Mouse (Mus musculus) frontal cortex, postnatal 14 days (tissue): ENCODE results near the gene Hivep3.

Experiments
- DNase-seq, 2 experiments: peaks; one replicate each; pipeline ENCODE4 v3.0.0; 2022; ENCODE audit warnings: low spot score in 2 of 2

Gene Hivep3

GRCm38 (mm10) chr4:119733184-119733880 lies at the start of gene Hivep3:
Gene Hivep3 (plus strand): TSS chr4:119733784.
- DNase-seq: peak; percentile 95 to 99

GRCm38 (mm10) chr4:119685746-119686145 lies 47.8 kb upstream of the Hivep3 start:
- DNase-seq: no peak

- no peak for DNase-seq
Measured at GRCm38 (mm10) chr4:119698339-119698738, 35.2 kb upstream of the Hivep3 start.

GRCm38 (mm10) chr4:119701269-119701954 lies 32.2 kb upstream of the Hivep3 start:
- no peak for DNase-seq

GRCm38 (mm10) chr4:119703965-119704364 lies 29.6 kb upstream of the Hivep3 start:
- no peak for DNase-seq

- no peak for DNase-seq
Measured at GRCm38 (mm10) chr4:119707326-119707725, 26.3 kb upstream of the Hivep3 start.

GRCm38 (mm10) chr4:119707751-119708150 lies 25.8 kb upstream of the Hivep3 start:
- no peak for DNase-seq

- DNase-seq: no peak
Measured at GRCm38 (mm10) chr4:119710208-119710607, 23.4 kb upstream of the Hivep3 start.

- DNase-seq: peak in 1 of 2 experiments; percentile 41
Measured at GRCm38 (mm10) chr4:119717443-119717842, 16.1 kb upstream of the Hivep3 start.

GRCm38 (mm10) chr4:119721531-119721930 lies 12.1 kb upstream of the Hivep3 start:
- no peak for DNase-seq

GRCm38 (mm10) chr4:119726074-119726473 lies 7.5 kb upstream of the Hivep3 start:
- DNase-seq: no peak

- no peak for DNase-seq
Measured at GRCm38 (mm10) chr4:119727871-119728270, 5.7 kb upstream of the Hivep3 start.

GRCm38 (mm10) chr4:119733942-119734341 lies 358 bp downstream of the Hivep3 start:
- peak in 1 of 2 experiments; percentile 27 for DNase-seq

GRCm38 (mm10) chr4:119734352-119734751 lies 768 bp downstream of the Hivep3 start:
- no peak for DNase-seq

- DNase-seq: no peak
Measured at GRCm38 (mm10) chr4:119738641-119739040, 5.1 kb downstream of the Hivep3 start.

GRCm38 (mm10) chr4:119739301-119740062 lies 5.9 kb downstream of the Hivep3 start:
- no peak for DNase-seq

- no peak for DNase-seq
Measured at GRCm38 (mm10) chr4:119748341-119748740, 14.8 kb downstream of the Hivep3 start.

GRCm38 (mm10) chr4:119750157-119750556 lies 16.6 kb downstream of the Hivep3 start:
- no peak for DNase-seq

- DNase-seq: no peak
Measured at GRCm38 (mm10) chr4:119750681-119751211, 17.2 kb downstream of the Hivep3 start.

GRCm38 (mm10) chr4:119751408-119752006 lies 17.9 kb downstream of the Hivep3 start:
- DNase-seq: no peak

- peak in 1 of 2 experiments; percentile 27 for DNase-seq
Measured at GRCm38 (mm10) chr4:119759574-119760233, 26.1 kb downstream of the Hivep3 start.
